Mouse (Mus musculus): ENCODE measurements at regions not wholly inside any gene's neighbourhood (a gene's known extent, or its start where the extent isn't known, plus 50 kb on each side); places are given as distances from the start of the nearest gene placed in this dataset.

- no peak for TF ChIP-seq CTCF (IDR thresholded peaks at IDR 0.05; ENCODE audit: low read depth, low read length)
- no peak for TF ChIP-seq POLR2A (IDR thresholded peaks at IDR 0.05; ENCODE audit: insufficient read depth, low read length)
- no peak for TF ChIP-seq EP300 (IDR thresholded peaks at IDR 0.05; ENCODE audit: insufficient read depth, low read depth, low read length)
Measured at GRCm38 (mm10) chr3:83586551-83586950, 179.6 kb upstream of the Sfrp2 start.

Measured in ES-Bruce4 (cell line).